Mouse (Mus musculus) ovary, postnatal 10 days (tissue): ENCODE measurements around the gene Arfip1.
"Not testable (repeated sequence)": the region's sequence is repeated elsewhere in the genome, so short reads cannot be mapped to it uniquely, and the experiment has no call there.

ENCODE experiments used
- DNase-seq: peaks from one replicate; pipeline ENCODE4 v3.0.0; 2022; ENCODE audit warnings: low spot score

Gene Arfip1

GRCm38 (mm10) chr3:84570501-84570900 lies 11.9 kb downstream of the Arfip1 start:
- no peak for DNase-seq

GRCm38 (mm10) chr3:84569587-84569986 lies 12.8 kb downstream of the Arfip1 start:
- DNase-seq, result no peak

- DNase-seq, result no peak
Observed at GRCm38 (mm10) chr3:84568540-84568939, 13.9 kb downstream of the Arfip1 start.

- no peak for DNase-seq
Observed at GRCm38 (mm10) chr3:84563415-84563814, 19.0 kb downstream of the Arfip1 start.

- not testable (repeated sequence) for DNase-seq
Observed at GRCm38 (mm10) chr3:84562911-84563310, 19.5 kb downstream of the Arfip1 start.

GRCm38 (mm10) chr3:84558301-84558700 lies 24.1 kb downstream of the Arfip1 start:
- DNase-seq, result no peak

GRCm38 (mm10) chr3:84555780-84556179 lies 26.6 kb downstream of the Arfip1 start:
- DNase-seq, result no peak

GRCm38 (mm10) chr3:84547177-84547576 lies 35.2 kb downstream of the Arfip1 start:
- no peak for DNase-seq

GRCm38 (mm10) chr3:84542450-84542849 lies 40.0 kb downstream of the Arfip1 start:
- peak; percentile 13 for DNase-seq

GRCm38 (mm10) chr3:84541881-84542280 lies 40.5 kb downstream of the Arfip1 start:
- DNase-seq, result no peak

GRCm38 (mm10) chr3:84540640-84541039 lies 41.8 kb downstream of the Arfip1 start:
- no peak for DNase-seq

- DNase-seq, result no peak
Observed at GRCm38 (mm10) chr3:84536987-84537386, 45.4 kb downstream of the Arfip1 start.

GRCm38 (mm10) chr3:84533227-84533626 lies 49.2 kb downstream of the Arfip1 start:
- DNase-seq, result no peak

- no peak for DNase-seq
Observed at GRCm38 (mm10) chr3:84529021-84529420, 53.4 kb downstream of the Arfip1 start.

- DNase-seq, result no peak
Observed at GRCm38 (mm10) chr3:84524952-84525351, 57.5 kb downstream of the Arfip1 start.

GRCm38 (mm10) chr3:84516163-84516562 lies 66.3 kb downstream of the Arfip1 start:
- DNase-seq, result no peak

GRCm38 (mm10) chr3:84512774-84513515 lies 69.5 kb downstream of the Arfip1 start:
- DNase-seq, result no peak

- DNase-seq, result no peak
Observed at GRCm38 (mm10) chr3:84505193-84505592, 77.2 kb downstream of the Arfip1 start.

- no peak for DNase-seq
Observed at GRCm38 (mm10) chr3:84504291-84504690, 78.1 kb downstream of the Arfip1 start.

- DNase-seq, result no peak
Observed at GRCm38 (mm10) chr3:84502101-84502500, 80.3 kb downstream of the Arfip1 start.

GRCm38 (mm10) chr3:84500491-84500890 lies 81.9 kb downstream of the Arfip1 start:
- no peak for DNase-seq

- DNase-seq, result no peak
Observed at GRCm38 (mm10) chr3:84497718-84498117, 84.7 kb downstream of the Arfip1 start.

GRCm38 (mm10) chr3:84492657-84493056 lies 89.8 kb downstream of the Arfip1 start:
- no peak for DNase-seq

GRCm38 (mm10) chr3:84492148-84492547 lies 90.3 kb downstream of the Arfip1 start:
- no peak for DNase-seq
